Mouse (Mus musculus) neural tube, embryonic 13.5 days (tissue): ENCODE measurements around the gene 2410004B18Rik. TPM values are rescaled to one million over a fixed set of nuclear protein-coding genes. Genes with fewer than 3 reads are reported as not detected.
"Not testable (repeated sequence)": the region's sequence is repeated elsewhere in the genome, so short reads cannot be mapped to it uniquely, and the experiment has no call there.

ENCODE experiments used
- ATAC-seq: fragments of 200-750 bp; cut with Nextera tagmentation; 2 replicates; pipeline ENCODE4 v1.8.0; 2017; ENCODE audit warnings: low read depth, mild to moderate bottlenecking, moderate TSS enrichment, moderate library complexity
- H3K27ac ChIP-seq: fragments of 300-500 bp; sonication (generic); replicated peaks from 2 replicates; pipeline ENCODE4 v1.5.1; 2015; ENCODE audit warnings: moderate library complexity, mild to moderate bottlenecking, inconsistent platforms
- H3K27me3 ChIP-seq: fragments of 300-500 bp; sonication (generic); 2 replicates; pipeline ENCODE4 v1.6.1; 2015; ENCODE audit warnings: mild to moderate bottlenecking, inconsistent platforms
- H3K36me3 ChIP-seq: fragments of 300-500 bp; sonication (generic); 2 replicates; pipeline ENCODE4 v1.6.1; 2015; ENCODE audit warnings: mild to moderate bottlenecking, inconsistent platforms
- H3K4me1 ChIP-seq: fragments of 300-500 bp; sonication (generic); replicated peaks from 2 replicates; pipeline ENCODE4 v1.6.1; 2015; ENCODE audit warnings: inconsistent platforms
- H3K4me2 ChIP-seq: fragments of 300-500 bp; sonication (generic); 2 replicates; pipeline ENCODE4 v1.6.1; 2015; ENCODE audit warnings: inconsistent platforms, mild to moderate bottlenecking, moderate library complexity
- H3K4me3 ChIP-seq: fragments of 300-500 bp; sonication (generic); 2 replicates; pipeline ENCODE4 v1.5.1; 2015; ENCODE audit warnings: mild to moderate bottlenecking, inconsistent platforms
- H3K9ac ChIP-seq: fragments of 300-500 bp; sonication (generic); 2 replicates; pipeline ENCODE4 v1.6.1; 2015; ENCODE audit warnings: moderate library complexity, mild to moderate bottlenecking, inconsistent platforms
- H3K9me3 ChIP-seq: fragments of 300-500 bp; sonication (generic); 2 replicates; pipeline ENCODE4 v1.6.1; 2016; ENCODE audit warnings: inconsistent platforms
- WGBS: fragments of 180-500 bp; shearing (Covaris S2); methylation state at CpG from one replicate; pipeline ENCODE4 v1.1.7; 2015; 5-methylcytosine and 5-hydroxymethylcytosine counted together
- polyA plus RNA-seq: library from polyadenylated mRNA; unstranded; fragments of >200 nt; fragmentation: Nextera tagmentation; extraction: Ambion mirVana; gene quantifications from 2 replicates; pipeline ENCODE4 v1.2.1, GENCODE M21; 2015

2410004B18Rik gene
- polyA plus RNA-seq, 1 experiment from 2014 or later, result 69.0 TPM

DNA sequence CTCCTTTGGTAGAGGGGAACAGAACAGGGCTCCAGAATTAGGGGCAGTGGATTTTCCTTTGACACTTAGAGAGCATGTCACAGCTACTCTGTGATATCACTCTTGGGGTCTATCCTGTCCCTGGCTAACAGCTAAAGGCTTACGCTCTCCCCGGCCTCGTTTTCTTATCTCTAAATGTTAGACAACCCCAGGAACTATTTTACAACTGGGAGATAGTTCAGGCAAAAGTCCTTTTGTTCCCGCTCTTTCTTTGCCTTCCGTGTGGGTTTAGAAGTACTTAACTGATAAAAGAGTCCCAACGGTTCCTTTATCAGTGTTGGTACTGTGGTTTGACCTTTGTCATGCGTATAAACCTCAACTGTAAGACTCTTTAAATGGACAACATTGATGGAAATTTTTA lies 15.1 kb downstream of the 2410004B18Rik start:
- Histone ChIP-seq H3K27ac (no peak overlapping the region), H3K9me3 (no peaks in the 10 kb centered on the region), H3K4me3 (no peak overlapping the region), H3K4me1 (peaks cover 8% of the 10 kb centered on the region; the same call in 1 of the 2 replicates), H3K27me3 (peaks cover 3% of the 10 kb centered on the region; the same call in 1 of the 2 replicates), H3K36me3 (no peaks in the 10 kb centered on the region), H3K4me2 (no peak overlapping the region), H3K9ac (no peak overlapping the region)
- 83% methylated on average over 7 of the region's 7 CpGs for WGBS
- no peak for ATAC-seq

DNA sequence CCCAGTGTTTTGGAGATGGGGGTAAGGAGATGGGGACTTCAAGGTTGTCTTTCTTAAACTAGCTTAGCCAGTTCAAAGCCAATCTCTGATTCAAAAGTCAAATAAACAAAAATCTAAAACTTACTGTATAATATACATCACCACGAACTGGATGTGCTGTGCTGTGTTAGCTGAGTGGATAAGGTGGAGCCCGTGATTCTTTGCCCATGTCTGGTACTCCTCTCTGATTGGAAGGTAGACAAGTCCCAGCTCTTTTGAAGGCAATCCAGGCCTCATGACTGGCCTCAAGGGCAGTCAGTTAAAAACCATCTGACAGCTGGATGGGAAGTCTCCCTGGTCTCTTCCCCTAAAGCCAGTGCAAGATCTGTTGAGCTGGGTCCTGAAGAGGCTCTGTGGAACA lies 15.6 kb downstream of the 2410004B18Rik start:
- no peak overlapping the region for H3K4me2 ChIP-seq
- WGBS, result 87% methylated on average over 2 of the region's 2 CpGs

DNA sequence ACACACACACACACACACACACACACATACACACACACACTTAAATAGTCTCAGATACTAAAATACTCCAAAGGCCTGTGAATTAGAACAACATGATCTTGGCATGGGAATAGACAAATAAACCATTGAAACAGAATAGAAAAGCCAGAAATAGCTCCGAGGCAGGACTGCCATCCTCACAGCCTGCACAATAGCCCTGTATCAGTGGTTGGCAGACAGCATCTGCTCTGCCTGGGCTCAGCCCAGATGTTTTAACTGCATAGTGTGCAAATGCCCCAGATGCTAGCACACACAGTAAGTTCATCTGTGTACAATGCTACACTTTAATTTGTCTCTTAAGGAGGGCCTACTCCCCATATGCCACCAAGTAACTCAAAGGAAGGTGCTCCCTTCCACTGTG lies 22.0 kb downstream of the 2410004B18Rik start:
- no peak overlapping the region for H3K4me2 ChIP-seq
- peaks cover 35% of the 10 kb centered on the region for H3K27me3 ChIP-seq
- no peaks in the 10 kb centered on the region for H3K9me3 ChIP-seq
- no peak overlapping the region for H3K4me3 ChIP-seq
- no peaks in the 10 kb centered on the region for H3K36me3 ChIP-seq
- H3K4me1 ChIP-seq, result peaks cover 21% of the 10 kb centered on the region
- H3K9ac ChIP-seq, result no peak overlapping the region
- WGBS, result 57% methylated on average over 1 of the region's 1 CpGs
- no peak overlapping the region for H3K27ac ChIP-seq
- ATAC-seq, result no peak

More for the DNA sequence above, 15.6 kb downstream of the 2410004B18Rik start:
- Histone ChIP-seq H3K4me1 (peaks cover 8% of the 10 kb centered on the region; the same call in 1 of the 2 replicates), H3K9me3 (no peaks in the 10 kb centered on the region), H3K4me3 (no peak overlapping the region), H3K36me3 (no peaks in the 10 kb centered on the region), H3K27me3 (peaks cover 3% of the 10 kb centered on the region; the same call in 1 of the 2 replicates), H3K27ac (no peak overlapping the region), H3K9ac (no peak overlapping the region)
- ATAC-seq, result no peak

DNA sequence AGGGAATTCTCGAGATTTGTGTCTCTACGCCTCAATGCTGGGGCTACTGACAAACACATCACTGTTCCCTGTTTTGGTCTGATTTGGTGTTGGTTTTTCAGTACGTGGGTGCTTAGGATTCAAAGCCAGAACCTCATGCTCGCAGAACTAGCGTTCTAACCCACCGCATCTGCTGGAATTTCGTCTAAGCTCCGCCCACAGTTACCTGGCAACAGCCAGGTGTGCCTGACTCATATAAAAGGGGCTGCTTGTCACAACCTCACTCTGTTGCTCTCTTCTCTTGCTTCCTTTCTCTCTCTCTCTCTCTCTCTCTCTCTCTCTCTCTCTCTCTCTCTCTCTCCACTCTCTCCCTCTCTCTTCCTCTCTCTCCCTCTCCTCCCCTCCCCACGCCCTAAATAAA lies 24.6 kb downstream of the 2410004B18Rik start:
- ATAC-seq, result no peak
- no peak overlapping the region for H3K9ac ChIP-seq
- no peak overlapping the region for H3K4me3 ChIP-seq
- H3K4me1 ChIP-seq, result peaks cover 21% of the 10 kb centered on the region
- no peaks in the 10 kb centered on the region for H3K9me3 ChIP-seq
- no peak overlapping the region for H3K27ac ChIP-seq
- WGBS, result 19% methylated on average over 9 of the region's 9 CpGs
- H3K36me3 ChIP-seq, result no peaks in the 10 kb centered on the region
- H3K4me2 ChIP-seq, result no peak overlapping the region
- H3K27me3 ChIP-seq, result peaks cover 40% of the 10 kb centered on the region

DNA sequence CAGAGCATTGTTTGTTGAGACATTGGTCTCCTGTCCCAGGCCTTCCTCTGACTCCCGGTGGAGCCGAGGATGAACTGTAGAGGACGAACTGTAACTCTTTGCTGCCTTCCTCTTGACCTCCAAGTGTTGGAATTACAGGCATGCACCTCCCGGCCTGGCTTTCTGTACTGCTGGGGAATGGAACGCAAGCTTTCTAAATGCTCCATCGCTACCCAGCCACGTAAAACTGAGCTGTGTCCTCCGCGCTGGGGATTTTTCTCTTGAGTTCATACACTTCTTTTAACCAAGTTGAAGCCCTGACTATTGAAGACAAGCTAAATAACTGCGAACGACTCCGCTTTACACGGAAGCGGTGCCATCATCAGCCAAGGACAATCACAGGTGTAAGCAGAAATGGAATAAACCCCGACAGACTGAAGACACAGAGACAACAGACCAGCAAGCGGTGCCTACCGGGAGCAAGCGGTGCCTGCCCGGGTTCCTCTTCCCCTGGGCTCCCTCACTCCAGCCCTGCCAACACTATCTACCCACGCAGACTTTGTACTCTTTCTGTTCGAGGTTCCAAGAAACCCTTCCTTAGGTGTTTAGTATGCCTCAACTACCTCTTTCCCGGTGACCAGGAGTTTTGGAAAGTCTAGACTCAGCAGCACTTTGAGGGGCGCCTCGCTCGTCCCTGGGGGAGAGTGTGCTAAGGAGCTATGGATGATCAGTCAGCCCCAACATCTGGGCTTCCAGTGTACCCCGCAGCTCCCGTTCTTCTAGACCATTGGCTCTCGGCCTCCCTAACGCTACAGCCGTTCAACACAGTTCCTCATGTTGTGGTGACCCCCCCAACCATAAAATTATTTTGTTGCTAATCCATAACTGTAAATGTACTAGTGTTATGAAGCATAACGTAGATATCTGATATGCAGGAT lies 25.5 kb downstream of the 2410004B18Rik start:
- 18% methylated on average over 31 of the region's 31 CpGs for WGBS
- Histone ChIP-seq H3K36me3 (no peaks in the 10 kb centered on the region), H3K9me3 (no peaks in the 10 kb centered on the region)

DNA sequence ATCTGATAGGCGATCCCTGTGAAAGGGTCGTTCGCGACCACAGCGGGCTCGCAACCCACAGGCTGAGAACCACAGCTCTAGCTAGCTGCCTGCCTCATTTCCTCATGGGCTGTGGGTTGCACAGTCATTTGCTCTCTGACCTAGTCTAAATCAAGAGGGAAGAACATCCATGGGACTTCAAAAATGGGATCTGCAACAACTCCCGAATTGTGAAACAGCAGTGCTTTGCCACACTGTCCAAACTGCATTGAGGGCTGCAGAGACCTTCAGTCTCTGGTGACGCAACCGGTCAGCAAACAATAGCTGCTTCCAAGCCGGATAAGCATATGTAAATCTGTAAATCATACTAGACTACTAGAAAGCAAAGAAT lies 26.2 kb downstream of the 2410004B18Rik start:
- H3K4me2 ChIP-seq, result peak overlapping the region; percentile 39
- no peaks in the 10 kb centered on the region for H3K36me3 ChIP-seq
- H3K9ac ChIP-seq, result no peak overlapping the region
- H3K27ac ChIP-seq, result no peak overlapping the region
- 14% methylated on average over 10 of the region's 10 CpGs for WGBS
- ATAC-seq, result peak; percentile 36; the same call in 1 of the 2 replicates
- peaks cover 40% of the 10 kb centered on the region for H3K27me3 ChIP-seq
- H3K4me3 ChIP-seq, result 0 out of 2 replicates have a peak overlapping the region, but pooled peaks have one; percentile 5
- peaks cover 21% of the 10 kb centered on the region for H3K4me1 ChIP-seq
- no peaks in the 10 kb centered on the region for H3K9me3 ChIP-seq

More for the DNA sequence above, 25.5 kb downstream of the 2410004B18Rik start:
- Histone ChIP-seq H3K27me3 (peaks cover 40% of the 10 kb centered on the region), H3K9ac (no peak overlapping the region), H3K4me2 (peak overlapping the region; percentile 39), H3K4me3 (0 out of 2 replicates have a peak overlapping the region, but pooled peaks have one; percentile 5), H3K27ac (no peak overlapping the region), H3K4me1 (peaks cover 21% of the 10 kb centered on the region)
- no peak for ATAC-seq

DNA sequence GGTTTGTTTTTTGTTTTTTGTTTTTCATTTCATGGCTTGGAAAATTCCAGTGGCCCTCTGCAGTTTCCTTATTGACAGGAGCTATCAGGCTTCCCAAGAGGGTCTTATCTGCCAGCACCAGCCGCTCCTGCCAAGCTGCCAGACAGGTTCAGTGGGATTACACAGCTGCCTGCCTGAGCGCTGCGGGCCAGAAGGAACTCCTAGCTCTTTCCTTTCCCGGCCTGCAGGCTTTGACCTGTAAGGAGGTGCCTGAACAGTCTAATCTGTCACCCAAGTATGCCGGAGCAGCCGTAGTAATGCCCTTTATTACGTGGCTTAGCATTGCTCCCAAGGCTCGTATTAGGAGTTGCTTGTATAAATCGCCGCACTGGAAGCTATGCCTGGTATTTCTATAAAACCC lies 26.7 kb downstream of the 2410004B18Rik start:
- Histone ChIP-seq H3K9ac (peak overlapping the region; percentile 1; the same call in 1 of the 2 replicates), H3K27ac (no peak overlapping the region), H3K4me2 (peak overlapping the region; percentile 39), H3K4me1 (peaks cover 21% of the 10 kb centered on the region), H3K27me3 (peaks cover 40% of the 10 kb centered on the region), H3K4me3 (no peak overlapping the region), H3K9me3 (no peaks in the 10 kb centered on the region), H3K36me3 (no peaks in the 10 kb centered on the region)
- ATAC-seq, result peak; percentile 74; the same call in 1 of the 2 replicates
- 18% methylated on average over 10 of the region's 10 CpGs for WGBS

DNA sequence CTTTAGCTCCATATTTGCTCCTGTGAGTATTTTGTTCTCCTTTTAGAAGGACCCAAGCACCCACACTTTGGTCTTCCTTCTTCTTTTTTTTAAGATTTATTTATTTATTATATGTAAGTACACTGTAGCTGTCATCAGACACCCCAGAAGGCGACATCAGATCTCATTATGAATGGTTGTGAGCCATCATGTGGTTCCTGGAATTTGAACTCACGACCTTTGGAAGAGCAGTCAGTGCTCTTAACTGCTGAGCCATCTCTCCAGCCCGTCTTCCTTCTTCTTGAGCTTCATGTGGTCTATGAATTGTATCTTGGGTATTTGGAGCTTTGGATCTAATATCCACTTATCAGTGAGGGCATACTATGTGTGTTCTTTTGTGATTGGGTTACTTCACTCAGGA lies 27.8 kb downstream of the 2410004B18Rik start:
- not testable (repeated sequence) for H3K9ac ChIP-seq, ATAC-seq, H3K4me2 ChIP-seq, H3K36me3 ChIP-seq, H3K27ac ChIP-seq, H3K4me3 ChIP-seq, H3K9me3 ChIP-seq
- WGBS, result 82% methylated on average over 3 of the region's 3 CpGs
- peaks cover 40% of the 10 kb centered on the region for H3K27me3 ChIP-seq
- peaks cover 21% of the 10 kb centered on the region for H3K4me1 ChIP-seq

DNA sequence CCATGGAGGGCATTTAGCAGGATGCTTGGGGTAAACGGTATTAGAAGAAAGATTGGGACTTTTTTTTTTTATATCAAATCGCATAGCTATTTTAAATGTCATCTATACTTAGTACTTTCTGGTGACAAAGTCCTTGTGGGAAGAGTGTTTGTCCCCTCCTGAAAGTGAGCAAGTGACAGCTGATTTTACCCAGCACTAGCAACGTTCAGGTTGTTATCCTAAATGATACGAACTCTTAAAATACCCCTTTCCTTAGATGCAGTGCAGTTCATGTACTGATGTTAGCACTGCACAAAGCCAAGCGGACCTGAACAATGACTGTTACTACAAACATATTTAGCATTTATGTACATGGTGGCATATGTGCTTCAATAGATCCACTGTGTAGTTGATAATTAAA lies 29.0 kb downstream of the 2410004B18Rik start:
- Histone ChIP-seq H3K27ac (no peak overlapping the region), H3K27me3 (peaks cover 33% of the 10 kb centered on the region), H3K36me3 (no peaks in the 10 kb centered on the region), H3K4me2 (no peak overlapping the region), H3K4me1 (peaks cover 21% of the 10 kb centered on the region), H3K9me3 (no peaks in the 10 kb centered on the region), H3K9ac (no peak overlapping the region), H3K4me3 (no peak overlapping the region)
- WGBS, result 92% methylated on average over 5 of the region's 5 CpGs
- no peak for ATAC-seq

DNA sequence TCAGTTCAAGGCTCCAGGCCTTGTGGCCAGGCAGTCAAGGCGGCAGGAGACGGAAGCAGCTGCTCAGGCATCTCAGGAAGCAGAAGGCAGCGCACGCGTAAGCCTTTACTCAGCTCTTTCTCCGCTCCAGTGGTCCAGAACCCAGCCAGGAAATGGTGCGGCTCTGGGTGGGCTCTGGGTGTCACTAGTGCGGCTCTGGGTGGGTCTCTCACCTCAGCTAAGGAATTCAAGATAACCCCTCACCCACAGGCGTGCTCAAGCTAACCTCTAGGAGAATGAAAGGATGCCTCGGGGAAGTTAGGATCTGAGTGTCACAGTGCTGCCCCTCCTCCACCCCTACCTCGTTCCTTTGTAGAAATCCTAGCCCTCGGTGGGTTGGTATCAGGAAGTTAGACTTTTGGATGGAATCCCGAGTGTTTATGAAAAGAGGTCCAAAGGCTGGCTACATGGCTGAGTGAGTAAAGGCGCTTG lies 31.3 kb downstream of the 2410004B18Rik start:
- Histone ChIP-seq H3K27me3 (peaks cover 11% of the 10 kb centered on the region), H3K27ac (no peak overlapping the region), H3K9ac (no peak overlapping the region), H3K4me2 (no peak overlapping the region), H3K36me3 (no peaks in the 10 kb centered on the region), H3K4me1 (peaks cover 6% of the 10 kb centered on the region), H3K9me3 (peaks cover 6% of the 10 kb centered on the region; the same call in 1 of the 2 replicates), H3K4me3 (no peak overlapping the region)
- no peak for ATAC-seq
- WGBS, result 64% methylated on average over 14 of the region's 14 CpGs

DNA sequence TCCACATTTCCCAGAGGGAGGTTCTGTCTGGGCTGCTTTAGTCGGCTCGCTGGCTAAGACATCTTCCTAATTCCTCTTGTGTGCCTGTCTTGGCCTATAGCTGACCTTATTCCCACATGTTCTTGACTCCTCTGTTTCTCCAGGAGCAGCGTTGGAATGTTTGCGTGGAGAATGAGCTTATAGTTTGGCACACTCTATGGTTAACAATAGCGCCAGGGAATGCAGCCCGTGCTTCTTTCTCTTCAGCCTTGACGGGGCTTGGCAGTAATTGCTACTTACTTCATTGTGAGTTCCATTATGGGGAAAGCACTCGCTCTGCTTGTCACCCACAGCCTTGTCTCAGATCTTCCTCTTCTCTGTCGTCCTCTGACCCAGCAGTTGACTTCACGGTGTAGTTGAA lies 33.7 kb downstream of the 2410004B18Rik start:
- Histone ChIP-seq H3K4me3 (no peak overlapping the region), H3K27ac (no peak overlapping the region), H3K9ac (no peak overlapping the region), H3K27me3 (no peaks in the 10 kb centered on the region), H3K4me2 (no peak overlapping the region), H3K36me3 (no peaks in the 10 kb centered on the region), H3K4me1 (no peaks in the 10 kb centered on the region), H3K9me3 (peaks cover 9% of the 10 kb centered on the region)
- ATAC-seq, result no peak
- 56% methylated on average over 10 of the region's 10 CpGs for WGBS

DNA sequence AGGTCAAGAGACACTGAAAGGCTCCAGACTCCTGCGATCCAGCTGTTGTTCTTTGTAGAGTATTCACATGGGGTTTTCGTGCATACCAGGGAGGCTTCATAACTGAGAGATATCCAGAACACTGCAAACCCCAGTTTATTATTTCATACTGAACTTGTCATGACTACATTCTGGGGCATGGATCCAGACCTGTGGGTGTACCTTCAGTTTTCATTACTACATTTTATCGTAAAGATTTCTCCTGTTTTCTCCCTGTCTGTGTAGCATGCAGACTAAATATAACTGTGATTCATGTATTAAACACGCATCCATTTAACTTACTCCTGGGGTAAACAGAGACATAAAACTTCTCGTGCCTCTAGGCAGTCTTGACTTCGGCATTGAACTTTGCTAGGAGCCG lies 37.2 kb downstream of the 2410004B18Rik start:
- no peak overlapping the region for H3K4me2 ChIP-seq
- no peak overlapping the region for H3K4me3 ChIP-seq
- WGBS, result 93% methylated on average over 7 of the region's 7 CpGs
- H3K4me1 ChIP-seq, result no peaks in the 10 kb centered on the region
- H3K27me3 ChIP-seq, result no peaks in the 10 kb centered on the region
- H3K36me3 ChIP-seq, result no peaks in the 10 kb centered on the region
- peaks cover 18% of the 10 kb centered on the region for H3K9me3 ChIP-seq
- no peak for ATAC-seq
- H3K27ac ChIP-seq, result no peak overlapping the region
- H3K9ac ChIP-seq, result no peak overlapping the region
